Mouse (Mus musculus): ENCODE measurements around the gene Runx2. TPM values are rescaled to one million over a fixed set of nuclear protein-coding genes. Genes with fewer than 3 reads are reported as not detected.

Gene Runx2
- polyA plus RNA-seq, 2 experiments, result 16.5 to 27.5 TPM

DNA sequence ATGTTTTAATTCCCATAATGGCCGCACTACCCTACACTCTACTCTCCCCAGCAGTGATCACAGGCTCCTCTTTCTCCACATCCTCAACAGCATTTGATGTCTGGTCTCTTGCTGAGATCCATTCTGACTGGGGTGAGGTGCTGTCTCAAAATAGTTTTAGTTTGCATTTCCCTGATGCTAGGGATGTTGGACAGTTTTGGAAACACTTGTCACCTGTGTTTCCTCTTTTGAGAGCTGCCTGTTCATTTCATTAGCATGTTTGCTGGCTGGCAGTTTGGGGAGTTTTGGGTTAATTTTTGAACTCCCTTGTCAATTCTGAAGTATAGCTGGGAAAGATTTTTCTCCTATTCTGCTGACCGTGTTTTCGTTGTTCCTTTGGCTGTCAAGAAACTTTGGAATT is 340.3 kb downstream of the Runx2 start:
- H3K27me3 ChIP-seq (ENCODE audit: control insufficient read depth, insufficient read depth, low read length), result no peaks in the 10 kb centered on the region
- H3K9ac ChIP-seq (ENCODE audit: low read depth, low read length, severe bottlenecking), result no peak overlapping the region
- H3K36me3 ChIP-seq (ENCODE audit: control insufficient read depth, insufficient read depth, low read length), result no peaks in the 10 kb centered on the region
- no peak overlapping the region for H3K27ac ChIP-seq (replicated peaks; ENCODE audit: low read depth, low read length)
- DNase-seq (ENCODE audit: low spot score) (no peak), ATAC-seq (ENCODE audit: low FRiP score, low read depth) (no peak)
- no peaks in the 10 kb centered on the region for H3K9me3 ChIP-seq (ENCODE audit: control insufficient read depth, low read length)
- 64% methylated on average over 3 of the region's 3 CpGs for WGBS
- H3K4me2 ChIP-seq (replicated peaks; ENCODE audit: low read depth, low read length, severe bottlenecking), result no peak overlapping the region
- no peak overlapping the region for H3K4me3 ChIP-seq (replicated peaks; ENCODE audit: low read length)
- no peaks in the 10 kb centered on the region for H3K4me1 ChIP-seq (ENCODE audit: control insufficient read depth, insufficient read depth, low read length)
- no peak for TF ChIP-seq POLR2A (IDR thresholded peaks at IDR 0.05; ENCODE audit: borderline replicate concordance, extremely low read depth, insufficient read depth, insufficient read length)

DNA sequence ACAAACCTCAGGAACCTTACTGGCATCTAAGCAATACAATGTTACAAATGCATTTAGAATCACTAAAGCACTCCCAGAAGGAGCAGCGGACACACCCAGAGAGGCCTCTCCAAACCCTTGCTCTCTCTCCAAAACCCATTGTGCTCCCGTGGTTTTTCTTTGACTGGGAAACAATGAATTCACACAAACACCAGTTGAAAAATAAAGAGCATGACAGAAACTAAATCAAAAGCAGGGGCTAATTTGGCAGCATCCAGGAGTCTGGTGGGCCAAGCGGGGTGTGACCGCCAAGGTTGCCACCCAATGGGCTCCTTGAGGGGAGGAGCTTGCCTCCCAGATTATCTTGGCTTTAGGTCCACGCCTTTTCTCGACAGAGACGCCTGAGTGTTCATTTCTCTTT is 341.9 kb downstream of the Runx2 start:
- no peaks in the 10 kb centered on the region for H3K4me1 ChIP-seq (ENCODE audit: control insufficient read depth, insufficient read depth, low read length)
- ATAC-seq (ENCODE audit: low FRiP score, low read depth), result no peak
- TF ChIP-seq POLR2A (IDR thresholded peaks at IDR 0.05; ENCODE audit: borderline replicate concordance, extremely low read depth, insufficient read depth, insufficient read length), result no peak
- H3K27ac ChIP-seq (replicated peaks; ENCODE audit: low read depth, low read length), result no peak overlapping the region
- H3K9ac ChIP-seq (ENCODE audit: low read depth, low read length, severe bottlenecking), result no peak overlapping the region
- peaks cover 6% of the 10 kb centered on the region; the same call in 1 of the 2 replicates for H3K27me3 ChIP-seq (ENCODE audit: control insufficient read depth, insufficient read depth, low read length)
- no peak for DNase-seq (ENCODE audit: low spot score)
- H3K9me3 ChIP-seq (ENCODE audit: control insufficient read depth, low read length), result no peaks in the 10 kb centered on the region
- H3K4me3 ChIP-seq (replicated peaks; ENCODE audit: low read length), result no peak overlapping the region
- H3K4me2 ChIP-seq (replicated peaks; ENCODE audit: low read depth, low read length, severe bottlenecking), result no peak overlapping the region
- WGBS, result 87% methylated on average over 7 of the region's 7 CpGs
- no peaks in the 10 kb centered on the region for H3K36me3 ChIP-seq (ENCODE audit: control insufficient read depth, insufficient read depth, low read length)

DNA sequence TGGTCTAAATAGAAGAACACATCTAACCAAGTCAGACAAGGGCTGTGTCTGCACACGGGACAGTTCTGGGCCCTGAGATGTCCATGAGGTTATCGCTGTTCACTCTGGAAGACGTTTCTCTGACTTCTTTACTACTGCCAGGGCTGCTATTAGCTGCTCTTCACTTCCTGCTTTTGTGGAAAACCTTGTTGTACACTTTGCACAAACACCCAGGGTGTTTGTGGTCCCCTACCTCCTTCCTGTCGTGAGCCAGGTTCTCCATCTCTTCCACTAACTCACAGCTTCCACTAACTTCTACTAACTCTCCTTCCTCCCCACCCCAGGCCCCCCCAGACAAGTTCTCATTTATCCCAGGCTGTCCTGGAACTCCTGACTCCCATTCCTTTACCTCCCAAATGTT is 350.9 kb downstream of the Runx2 start:
- Histone ChIP-seq H3K4me1 (ENCODE audit: control insufficient read depth, insufficient read depth, low read length) (no peaks in the 10 kb centered on the region), H3K9ac (ENCODE audit: low read depth, low read length, severe bottlenecking) (no peak overlapping the region), H3K4me2 (replicated peaks; ENCODE audit: low read depth, low read length, severe bottlenecking) (no peak overlapping the region), H3K4me3 (replicated peaks; ENCODE audit: low read length) (no peak overlapping the region), H3K36me3 (ENCODE audit: control insufficient read depth, insufficient read depth, low read length) (no peaks in the 10 kb centered on the region), H3K27me3 (ENCODE audit: control insufficient read depth, insufficient read depth, low read length) (peaks cover 4% of the 10 kb centered on the region; the same call in 1 of the 2 replicates), H3K27ac (replicated peaks; ENCODE audit: low read depth, low read length) (no peak overlapping the region), H3K9me3 (ENCODE audit: control insufficient read depth, low read length) (no peaks in the 10 kb centered on the region)
- WGBS, result 77% methylated on average over 4 of the region's 4 CpGs
- no peak for TF ChIP-seq POLR2A (IDR thresholded peaks at IDR 0.05; ENCODE audit: borderline replicate concordance, extremely low read depth, insufficient read depth, insufficient read length)
- ATAC-seq (ENCODE audit: low FRiP score, low read depth) (no peak), DNase-seq (ENCODE audit: low spot score) (no peak)

DNA sequence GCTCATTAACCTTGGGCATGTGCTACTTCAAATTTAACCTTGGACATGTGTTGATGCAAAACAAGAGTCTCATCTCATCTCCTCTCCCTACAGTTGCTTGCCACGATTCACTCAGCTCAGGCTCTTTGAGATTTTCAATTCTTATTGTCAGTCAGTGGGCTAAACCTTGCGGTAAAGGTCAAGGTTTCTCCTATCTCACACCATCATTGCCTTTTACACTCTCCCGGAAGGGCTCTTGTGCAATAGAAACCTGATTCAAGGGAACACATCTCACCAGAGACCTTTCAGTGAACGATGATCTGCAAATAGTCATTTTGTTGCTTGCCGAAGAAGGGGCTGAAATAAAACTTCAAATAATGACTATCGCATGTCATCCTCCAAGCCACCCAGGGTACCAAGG is 354.4 kb downstream of the Runx2 start:
- H3K36me3 ChIP-seq (ENCODE audit: control insufficient read depth, insufficient read depth, low read length), result no peaks in the 10 kb centered on the region
- WGBS, result 86% methylated on average over 6 of the region's 6 CpGs
- no peak overlapping the region for H3K9ac ChIP-seq (ENCODE audit: low read depth, low read length, severe bottlenecking)
- ATAC-seq (ENCODE audit: low FRiP score, low read depth) (no peak), DNase-seq (ENCODE audit: low spot score) (no peak)
- H3K4me3 ChIP-seq (replicated peaks; ENCODE audit: low read length), result no peak overlapping the region
- no peaks in the 10 kb centered on the region for H3K9me3 ChIP-seq (ENCODE audit: control insufficient read depth, low read length)
- no peaks in the 10 kb centered on the region for H3K4me1 ChIP-seq (ENCODE audit: control insufficient read depth, insufficient read depth, low read length)
- H3K27me3 ChIP-seq (ENCODE audit: control insufficient read depth, insufficient read depth, low read length), result no peaks in the 10 kb centered on the region
- no peak overlapping the region for H3K27ac ChIP-seq (replicated peaks; ENCODE audit: low read depth, low read length)
- no peak overlapping the region for H3K4me2 ChIP-seq (replicated peaks; ENCODE audit: low read depth, low read length, severe bottlenecking)
- no peak for TF ChIP-seq POLR2A (IDR thresholded peaks at IDR 0.05; ENCODE audit: borderline replicate concordance, extremely low read depth, insufficient read depth, insufficient read length)

DNA sequence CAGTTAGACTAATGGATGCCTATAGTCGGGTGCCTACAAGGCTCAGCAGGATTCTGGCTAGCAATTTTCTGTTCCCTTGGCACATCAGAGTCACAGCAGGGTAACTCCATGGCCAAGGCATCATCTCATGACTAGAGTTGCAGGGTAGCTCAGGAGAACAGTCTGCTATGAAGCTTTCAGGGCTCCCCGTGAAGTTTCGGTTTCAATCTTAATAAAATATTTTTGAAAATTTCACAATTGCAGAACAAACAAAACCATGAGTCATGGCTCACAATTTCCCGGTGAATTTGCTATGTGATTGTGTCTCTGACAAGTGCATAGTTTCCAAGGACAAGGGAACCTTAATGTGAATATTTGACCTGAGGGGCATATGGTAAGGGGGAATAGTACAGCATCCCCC is 355.6 kb downstream of the Runx2 start:
- H3K36me3 ChIP-seq (ENCODE audit: control insufficient read depth, insufficient read depth, low read length), result no peaks in the 10 kb centered on the region
- no peak overlapping the region for H3K27ac ChIP-seq (replicated peaks; ENCODE audit: low read depth, low read length)
- ATAC-seq (ENCODE audit: low FRiP score, low read depth) (no peak), DNase-seq (ENCODE audit: low spot score) (no peak)
- no peak for TF ChIP-seq POLR2A (IDR thresholded peaks at IDR 0.05; ENCODE audit: borderline replicate concordance, extremely low read depth, insufficient read depth, insufficient read length)
- H3K4me2 ChIP-seq (replicated peaks; ENCODE audit: low read depth, low read length, severe bottlenecking), result no peak overlapping the region
- H3K9ac ChIP-seq (ENCODE audit: low read depth, low read length, severe bottlenecking), result no peak overlapping the region
- WGBS, result 95% methylated on average over 4 of the region's 4 CpGs
- no peaks in the 10 kb centered on the region for H3K27me3 ChIP-seq (ENCODE audit: control insufficient read depth, insufficient read depth, low read length)
- no peak overlapping the region for H3K4me3 ChIP-seq (replicated peaks; ENCODE audit: low read length)
- H3K4me1 ChIP-seq (ENCODE audit: control insufficient read depth, insufficient read depth, low read length), result no peaks in the 10 kb centered on the region
- no peaks in the 10 kb centered on the region for H3K9me3 ChIP-seq (ENCODE audit: control insufficient read depth, low read length)

DNA sequence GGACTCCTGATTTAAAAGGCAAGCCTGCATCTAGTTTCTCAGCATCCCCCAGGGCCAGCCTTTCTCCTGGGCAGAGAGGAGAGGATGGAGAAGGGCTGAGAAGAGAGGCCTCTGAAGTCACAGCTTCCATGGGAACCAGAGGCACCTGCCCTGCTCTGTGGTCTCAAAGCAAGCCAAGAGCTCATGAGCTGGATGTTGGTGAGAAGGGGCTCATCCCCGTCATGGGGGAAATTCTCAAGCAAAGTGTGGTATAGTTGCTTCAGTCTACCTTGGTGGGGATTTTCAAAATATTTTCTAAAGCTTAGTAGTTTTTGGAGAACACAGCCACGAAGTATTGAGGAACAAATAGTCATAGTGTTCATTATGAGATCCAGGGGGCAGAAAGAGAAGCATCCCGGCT is 357.9 kb downstream of the Runx2 start:
- H3K4me1 ChIP-seq (ENCODE audit: control insufficient read depth, insufficient read depth, low read length), result no peaks in the 10 kb centered on the region
- no peak overlapping the region for H3K27ac ChIP-seq (replicated peaks; ENCODE audit: low read depth, low read length)
- no peak overlapping the region for H3K4me2 ChIP-seq (replicated peaks; ENCODE audit: low read depth, low read length, severe bottlenecking)
- H3K9ac ChIP-seq (ENCODE audit: low read depth, low read length, severe bottlenecking), result no peak overlapping the region
- H3K4me3 ChIP-seq (replicated peaks; ENCODE audit: low read length), result no peak overlapping the region
- no peaks in the 10 kb centered on the region for H3K36me3 ChIP-seq (ENCODE audit: control insufficient read depth, insufficient read depth, low read length)
- DNase-seq (ENCODE audit: low spot score) (no peak), ATAC-seq (ENCODE audit: low FRiP score, low read depth) (no peak)
- H3K9me3 ChIP-seq (ENCODE audit: control insufficient read depth, low read length), result no peaks in the 10 kb centered on the region
- WGBS, result 85% methylated on average over 3 of the region's 3 CpGs
- no peak for TF ChIP-seq POLR2A (IDR thresholded peaks at IDR 0.05; ENCODE audit: borderline replicate concordance, extremely low read depth, insufficient read depth, insufficient read length)
- H3K27me3 ChIP-seq (ENCODE audit: control insufficient read depth, insufficient read depth, low read length), result no peaks in the 10 kb centered on the region
